Mouse (Mus musculus): Measurements from ENCODE around the gene Zfp78. TPM values are rescaled to one million over a fixed set of nuclear protein-coding genes. Genes with fewer than 3 reads are reported as not detected.

Zfp78 gene
- total RNA-seq, 2 experiments from 2014 or later = 2.1 to 3.3 TPM

GRCm38 (mm10) chr7:6384011-6384410 lies 20.9 kb downstream of the Zfp78 start:
- no peak for DNase-seq (ENCODE audit: low spot score in 2 of 2)

GRCm38 (mm10) chr7:6386995-6387394 lies 23.9 kb downstream of the Zfp78 start:
- DNase-seq (ENCODE audit: low spot score in 2 of 2) = no peak

GRCm38 (mm10) chr7:6388971-6389370 lies 25.9 kb downstream of the Zfp78 start:
- no peak for DNase-seq (ENCODE audit: low spot score in 2 of 2)

- no peak for DNase-seq (ENCODE audit: low spot score in 2 of 2)
Observed at GRCm38 (mm10) chr7:6389449-6389848, 26.4 kb downstream of the Zfp78 start.

- peak; percentile 36 to 37 for DNase-seq (ENCODE audit: low spot score in 2 of 2)
Observed at GRCm38 (mm10) chr7:6397996-6398975, 35.2 kb downstream of the Zfp78 start, which contains the start of gene Smim17. Gene Smim17 (plus strand): TSS chr7:6398715.

- DNase-seq (ENCODE audit: low spot score in 2 of 2) = peak; percentile 88 to 92
Observed at GRCm38 (mm10) chr7:6410043-6410442, 47.0 kb downstream of the Zfp78 start, which contains the start of gene Gm20715. Gene Gm20715 (plus strand): TSS chr7:6410277.

- no peak for DNase-seq (ENCODE audit: low spot score in 2 of 2)
Observed at GRCm38 (mm10) chr7:6414626-6415441, 51.8 kb downstream of the Zfp78 start.

- DNase-seq (ENCODE audit: low spot score in 2 of 2) = no peak
Observed at GRCm38 (mm10) chr7:6415442-6415787, 52.3 kb downstream of the Zfp78 start.

GRCm38 (mm10) chr7:6419894-6420293 lies 56.8 kb downstream of the Zfp78 start:
- DNase-seq (ENCODE audit: low spot score in 2 of 2) = no peak

- no peak for DNase-seq (ENCODE audit: low spot score in 2 of 2)
Observed at GRCm38 (mm10) chr7:6429381-6429780, 66.3 kb downstream of the Zfp78 start.

GRCm38 (mm10) chr7:6430342-6430741 lies 67.3 kb downstream of the Zfp78 start:
- peak; percentile 17 to 26 for DNase-seq (ENCODE audit: low spot score in 2 of 2)

Other genes with a start within 250 kb of the Zfp78 start
- gene Zfp787, start 207.3 kb upstream of the Zfp78 start, total RNA-seq (2021) = 10 to 100 TPM; 43.2 to 47.7 TPM
- 10 to 100 TPM; 25.8 to 27.0 TPM for gene Zfp444, start 191.1 kb upstream of the Zfp78 start, total RNA-seq (2021)
- not detected for gene Galp, start 166.2 kb upstream of the Zfp78 start, total RNA-seq (2021)
- gene Zscan5b, start 141.0 kb upstream of the Zfp78 start, total RNA-seq (2021) = not detected
- gene Epp13, start 110.6 kb upstream of the Zfp78 start, total RNA-seq (2021) = not detected
- 1 to 10 TPM; 5.1 to 6.3 TPM for gene Zfp667, start 76.7 kb upstream of the Zfp78 start, total RNA-seq (2021)
- gene Zfp583, start 32.0 kb upstream of the Zfp78 start, total RNA-seq (2021) = 1 to 10 TPM; 3.1 to 3.3 TPM
- gene Gm3854, start 19.5 kb upstream of the Zfp78 start, total RNA-seq (2021) = under 1 TPM; 0.53 to 0.80 TPM
- gene Zfp28, start 20.0 kb downstream of the Zfp78 start, total RNA-seq (2021) = 1 to 10 TPM; 2.1 to 3.3 TPM
- gene Smim17, start 35.4 kb downstream of the Zfp78 start, total RNA-seq (2021) = under 1 TPM; 0.38 to 0.73 TPM
- gene Gm20715, start 47.0 kb downstream of the Zfp78 start, total RNA-seq (2021) = not detected
- gene Olfr1344, start 75.4 kb downstream of the Zfp78 start, total RNA-seq (2021) = not detected
- not detected for gene Olfr1336, start 92.9 kb downstream of the Zfp78 start, total RNA-seq (2021)
- not detected for gene Olfr1346, start 103.8 kb downstream of the Zfp78 start, total RNA-seq (2021)
- not detected for gene Olfr5, start 123.7 kb downstream of the Zfp78 start, total RNA-seq (2021)
- not detected for gene Olfr1347, start 136.5 kb downstream of the Zfp78 start, total RNA-seq (2021)
- gene Olfr1348, start 145.5 kb downstream of the Zfp78 start, total RNA-seq (2021) = not detected
- gene Olfr1349, start 159.7 kb downstream of the Zfp78 start, total RNA-seq (2021) = not detected
- not detected for gene Olfr1350, start 201.6 kb downstream of the Zfp78 start, total RNA-seq (2021)

Measured in adrenal gland, adult 18-20 months (tissue).